Mouse (Mus musculus): ENCODE data around the gene Foxp1. TPM values are rescaled to one million over a fixed set of nuclear protein-coding genes. Genes with fewer than 3 reads are reported as not detected.

Gene Foxp1
- polyA plus RNA-seq, 1 experiment from 2014 or later: 52.4 TPM

GRCm38 (mm10) chr6:99003108-99003709 lies 519.3 kb downstream of the Foxp1 start:
- H3K9ac ChIP-seq (replicated peaks; ENCODE audit: low read depth, low read length): no peak overlapping the region
- H3K4me3 ChIP-seq (ENCODE audit: low read depth, low read length): no peak overlapping the region
- ATAC-seq (ENCODE audit: low read depth): no peak
- 85% methylated on average over 15 of the region's 15 CpGs for WGBS
- peaks cover 6% of the 10 kb centered on the region for H3K4me1 ChIP-seq (ENCODE audit: control insufficient read depth, insufficient read depth, low read length)
- no peak overlapping the region for H3K27ac ChIP-seq (ENCODE audit: low read depth, low read length)
- no peaks in the 10 kb centered on the region for H3K9me3 ChIP-seq (ENCODE audit: control insufficient read depth, low read length)
- H3K4me2 ChIP-seq (ENCODE audit: low read depth, low read length): no peak overlapping the region
- H3K27me3 ChIP-seq (ENCODE audit: control insufficient read depth, insufficient read depth, low read length): no peaks in the 10 kb centered on the region
- H3K36me3 ChIP-seq (ENCODE audit: control insufficient read depth, insufficient read depth, low read length): no peaks in the 10 kb centered on the region

GRCm38 (mm10) chr6:99001637-99002036 lies 520.9 kb downstream of the Foxp1 start:
- Histone ChIP-seq H3K27me3 (ENCODE audit: control insufficient read depth, insufficient read depth, low read length) (no peaks in the 10 kb centered on the region), H3K36me3 (ENCODE audit: control insufficient read depth, insufficient read depth, low read length) (no peaks in the 10 kb centered on the region), H3K9ac (replicated peaks; ENCODE audit: low read depth, low read length) (no peak overlapping the region), H3K9me3 (ENCODE audit: control insufficient read depth, low read length) (no peaks in the 10 kb centered on the region), H3K4me1 (ENCODE audit: control insufficient read depth, insufficient read depth, low read length) (peaks cover 6% of the 10 kb centered on the region), H3K27ac (ENCODE audit: low read depth, low read length) (no peak overlapping the region), H3K4me3 (ENCODE audit: low read depth, low read length) (no peak overlapping the region), H3K4me2 (ENCODE audit: low read depth, low read length) (no peak overlapping the region)
- no peak for ATAC-seq (ENCODE audit: low read depth)
- 94% methylated on average over 9 of the region's 9 CpGs for WGBS

- no peak overlapping the region for H3K9ac ChIP-seq (replicated peaks; ENCODE audit: low read depth, low read length)
Observed at GRCm38 (mm10) chr6:98998971-98999932, 523.3 kb downstream of the Foxp1 start.

GRCm38 (mm10) chr6:98997742-98998141 lies 524.8 kb downstream of the Foxp1 start:
- WGBS: 64% methylated on average over 9 of the region's 9 CpGs
- H3K9me3 ChIP-seq (ENCODE audit: control insufficient read depth, low read length): no peaks in the 10 kb centered on the region
- no peak overlapping the region for H3K27ac ChIP-seq (ENCODE audit: low read depth, low read length)
- H3K4me1 ChIP-seq (ENCODE audit: control insufficient read depth, insufficient read depth, low read length): peaks cover 17% of the 10 kb centered on the region
- no peaks in the 10 kb centered on the region for H3K27me3 ChIP-seq (ENCODE audit: control insufficient read depth, insufficient read depth, low read length)
- H3K4me3 ChIP-seq (ENCODE audit: low read depth, low read length): no peak overlapping the region
- no peak overlapping the region for H3K9ac ChIP-seq (replicated peaks; ENCODE audit: low read depth, low read length)
- no peak overlapping the region for H3K4me2 ChIP-seq (ENCODE audit: low read depth, low read length)
- no peak for ATAC-seq (ENCODE audit: low read depth)
- H3K36me3 ChIP-seq (ENCODE audit: control insufficient read depth, insufficient read depth, low read length): no peaks in the 10 kb centered on the region

More at GRCm38 (mm10) chr6:98998971-98999932, 523.3 kb downstream of the Foxp1 start:
- no peaks in the 10 kb centered on the region for H3K36me3 ChIP-seq (ENCODE audit: control insufficient read depth, insufficient read depth, low read length)
- H3K4me1 ChIP-seq (ENCODE audit: control insufficient read depth, insufficient read depth, low read length): peaks cover 14% of the 10 kb centered on the region
- H3K4me3 ChIP-seq (ENCODE audit: low read depth, low read length): no peak overlapping the region
- 44% methylated on average over 35 of the region's 35 CpGs for WGBS
- H3K4me2 ChIP-seq (ENCODE audit: low read depth, low read length): peak overlapping the region; percentile 28
- no peak overlapping the region for H3K27ac ChIP-seq (ENCODE audit: low read depth, low read length)
- H3K9me3 ChIP-seq (ENCODE audit: control insufficient read depth, low read length): no peaks in the 10 kb centered on the region
- H3K27me3 ChIP-seq (ENCODE audit: control insufficient read depth, insufficient read depth, low read length): no peaks in the 10 kb centered on the region
- 0 out of 2 replicates have a peak, but pooled peaks have one; percentile 31 for ATAC-seq (ENCODE audit: low read depth)

GRCm38 (mm10) chr6:98996822-98997221 lies 525.7 kb downstream of the Foxp1 start:
- H3K9ac ChIP-seq (replicated peaks; ENCODE audit: low read depth, low read length): no peak overlapping the region
- no peaks in the 10 kb centered on the region for H3K9me3 ChIP-seq (ENCODE audit: control insufficient read depth, low read length)
- no peak for ATAC-seq (ENCODE audit: low read depth)
- no peaks in the 10 kb centered on the region for H3K27me3 ChIP-seq (ENCODE audit: control insufficient read depth, insufficient read depth, low read length)
- H3K27ac ChIP-seq (ENCODE audit: low read depth, low read length): no peak overlapping the region
- peaks cover 17% of the 10 kb centered on the region for H3K4me1 ChIP-seq (ENCODE audit: control insufficient read depth, insufficient read depth, low read length)
- no peak overlapping the region for H3K4me3 ChIP-seq (ENCODE audit: low read depth, low read length)
- H3K4me2 ChIP-seq (ENCODE audit: low read depth, low read length): no peak overlapping the region
- 93% methylated on average over 2 of the region's 2 CpGs for WGBS
- H3K36me3 ChIP-seq (ENCODE audit: control insufficient read depth, insufficient read depth, low read length): no peaks in the 10 kb centered on the region

GRCm38 (mm10) chr6:98996346-98996745 lies 526.2 kb downstream of the Foxp1 start:
- Histone ChIP-seq H3K27me3 (ENCODE audit: control insufficient read depth, insufficient read depth, low read length) (no peaks in the 10 kb centered on the region), H3K9ac (replicated peaks; ENCODE audit: low read depth, low read length) (no peak overlapping the region), H3K27ac (ENCODE audit: low read depth, low read length) (no peak overlapping the region), H3K4me3 (ENCODE audit: low read depth, low read length) (no peak overlapping the region), H3K9me3 (ENCODE audit: control insufficient read depth, low read length) (no peaks in the 10 kb centered on the region), H3K36me3 (ENCODE audit: control insufficient read depth, insufficient read depth, low read length) (no peaks in the 10 kb centered on the region), H3K4me1 (ENCODE audit: control insufficient read depth, insufficient read depth, low read length) (peaks cover 17% of the 10 kb centered on the region), H3K4me2 (ENCODE audit: low read depth, low read length) (no peak overlapping the region)
- ATAC-seq (ENCODE audit: low read depth): no peak
- WGBS: 69% methylated on average over 1 of the region's 1 CpGs

- H3K4me3 ChIP-seq (ENCODE audit: low read depth, low read length): no peak overlapping the region
- no peaks in the 10 kb centered on the region for H3K27me3 ChIP-seq (ENCODE audit: control insufficient read depth, insufficient read depth, low read length)
- H3K4me1 ChIP-seq (ENCODE audit: control insufficient read depth, insufficient read depth, low read length): peaks cover 17% of the 10 kb centered on the region
- no peaks in the 10 kb centered on the region for H3K9me3 ChIP-seq (ENCODE audit: control insufficient read depth, low read length)
- H3K9ac ChIP-seq (replicated peaks; ENCODE audit: low read depth, low read length): no peak overlapping the region
- H3K27ac ChIP-seq (ENCODE audit: low read depth, low read length): no peak overlapping the region
- WGBS: 63% methylated on average over 4 of the region's 4 CpGs
- no peaks in the 10 kb centered on the region for H3K36me3 ChIP-seq (ENCODE audit: control insufficient read depth, insufficient read depth, low read length)
- no peak overlapping the region for H3K4me2 ChIP-seq (ENCODE audit: low read depth, low read length)
- ATAC-seq (ENCODE audit: low read depth): no peak
Observed at GRCm38 (mm10) chr6:98995681-98996080, 526.8 kb downstream of the Foxp1 start.

GRCm38 (mm10) chr6:98994902-98995301 lies 527.6 kb downstream of the Foxp1 start:
- 55% methylated on average over 4 of the region's 4 CpGs for WGBS

More at GRCm38 (mm10) chr6:98994902-98995301, 527.6 kb downstream of the Foxp1 start:
- no peaks in the 10 kb centered on the region for H3K27me3 ChIP-seq (ENCODE audit: control insufficient read depth, insufficient read depth, low read length)
- no peaks in the 10 kb centered on the region for H3K36me3 ChIP-seq (ENCODE audit: control insufficient read depth, insufficient read depth, low read length)
- H3K4me3 ChIP-seq (ENCODE audit: low read depth, low read length): no peak overlapping the region
- no peak for ATAC-seq (ENCODE audit: low read depth)
- peak overlapping the region; percentile 48; the same call in 1 of the 2 replicates for H3K27ac ChIP-seq (ENCODE audit: low read depth, low read length)
- H3K4me2 ChIP-seq (ENCODE audit: low read depth, low read length): peak overlapping the region; percentile 22; the same call in 1 of the 2 replicates
- H3K4me1 ChIP-seq (ENCODE audit: control insufficient read depth, insufficient read depth, low read length): peaks cover 17% of the 10 kb centered on the region
- H3K9me3 ChIP-seq (ENCODE audit: control insufficient read depth, low read length): no peaks in the 10 kb centered on the region
- no peak overlapping the region for H3K9ac ChIP-seq (replicated peaks; ENCODE audit: low read depth, low read length)
